Mouse (Mus musculus) liver, postnatal 0 days (tissue): ENCODE measurements around the gene Tbc1d16. TPM values are rescaled to one million over a fixed set of nuclear protein-coding genes. Genes with fewer than 3 reads are reported as not detected.

Experiments used
- ATAC-seq: fragments of 200-750 bp; cut with Nextera tagmentation; 2 replicates; pipeline ENCODE4 v1.8.0; 2017; ENCODE audit warnings: mild to moderate bottlenecking, moderate library complexity
- DNase-seq: peaks from one replicate; pipeline ENCODE4 v3.0.0-alpha.2; 2016
- H3K27ac ChIP-seq: fragments of 300-500 bp; sonication (generic); 2 replicates; pipeline ENCODE4 v1.5.1; 2014; ENCODE audit warnings: antibody characterized with exemption, moderate library complexity, mild to moderate bottlenecking, low read depth
- H3K27me3 ChIP-seq: fragments of 300-500 bp; sonication (generic); 2 replicates; pipeline ENCODE4 v1.6.1; 2014; ENCODE audit warnings: low read length, control low read depth, mixed read lengths; ENCODE audit not compliant: insufficient read depth
- H3K36me3 ChIP-seq: fragments of 300-500 bp; sonication (generic); replicated peaks from 2 replicates; pipeline ENCODE4 v1.6.1; 2014; ENCODE audit warnings: mild to moderate bottlenecking, control low read depth, low read length, moderate library complexity, mixed read lengths; ENCODE audit not compliant: insufficient read depth
- H3K4me1 ChIP-seq: fragments of 300-500 bp; sonication (generic); 2 replicates; pipeline ENCODE4 v1.6.1; 2014; ENCODE audit warnings: antibody characterized with exemption, mild to moderate bottlenecking, control low read depth; ENCODE audit not compliant: insufficient read depth
- H3K4me2 ChIP-seq: fragments of 300-500 bp; sonication (generic); 2 replicates; pipeline ENCODE4 v1.6.1; 2014; ENCODE audit warnings: low read depth, mild to moderate bottlenecking, low read length, moderate library complexity, mixed read lengths
- H3K4me3 ChIP-seq: fragments of 300-500 bp; sonication (generic); 2 replicates; pipeline ENCODE4 v1.5.1; 2014; ENCODE audit warnings: low read depth, low read length
- H3K9ac ChIP-seq: fragments of 300-500 bp; sonication (generic); replicated peaks from 2 replicates; pipeline ENCODE4 v1.6.1; 2014; ENCODE audit warnings: mild to moderate bottlenecking, moderate library complexity
- H3K9me3 ChIP-seq: fragments of 300-500 bp; sonication (generic); 2 replicates; pipeline ENCODE4 v1.6.1; 2016; ENCODE audit warnings: mild to moderate bottlenecking, control low read depth, low read length, mixed read lengths
- CTCF ChIP-seq: sonication (generic); IDR thresholded peaks from 2 replicates; pipeline ENCODE4 v1.5.1; 2016; ENCODE audit warnings: antibody characterized with exemption, low read depth
- EP300 ChIP-seq: IDR thresholded peaks from 2 replicates; pipeline ENCODE4 v1.6.1; 2016; ENCODE audit warnings: antibody characterized with exemption, low read depth, mild to moderate bottlenecking
- WGBS: fragments of 180-500 bp; shearing (Covaris S2); extraction: QIAGEN DNeasy Blood & Tissue Kit; methylation state at CpG from one replicate; pipeline ENCODE4 v1.1.7; 2014; ENCODE audit not compliant: insufficient replicate concordance; 5-methylcytosine and 5-hydroxymethylcytosine counted together
- polyA plus RNA-seq: library from polyadenylated mRNA; unstranded; fragments of >200 nt; fragmentation: Nextera tagmentation; extraction: Ambion mirVana; gene quantifications from 2 replicates; pipeline ENCODE4 v1.2.1, GENCODE M21; 2015

The Tbc1d16 gene
- polyA plus RNA-seq, 1 experiment from 2014 or later, result 1.5 TPM

- TF ChIP-seq EP300 (no peak), CTCF (no peak)
- Histone ChIP-seq H3K9me3 (no peaks in the 10 kb centered on the region), H3K4me2 (no peak overlapping the region), H3K4me3 (no peak overlapping the region), H3K4me1 (peaks cover 28% of the 10 kb centered on the region), H3K36me3 (no peaks in the 10 kb centered on the region), H3K27me3 (no peaks in the 10 kb centered on the region), H3K27ac (no peak overlapping the region), H3K9ac (no peak overlapping the region)
- WGBS, result 66% methylated on average over 6 of the region's 6 CpGs
- DNase-seq (no peak), ATAC-seq (no peak)
These were observed 10.4 kb downstream of the Tbc1d16 start for GRCm38 (mm10) chr11:119217861-119218260.

- Histone ChIP-seq H3K9ac (peak overlapping the region; percentile 27; the same call in 1 of the 2 replicates), H3K4me1 (peaks cover 28% of the 10 kb centered on the region), H3K4me3 (no peak overlapping the region), H3K27me3 (no peaks in the 10 kb centered on the region), H3K9me3 (no peaks in the 10 kb centered on the region), H3K27ac (peak overlapping the region; percentile 87), H3K36me3 (no peaks in the 10 kb centered on the region), H3K4me2 (peak overlapping the region; percentile 64)
- TF ChIP-seq CTCF (no peak), EP300 (no peak)
- DNase-seq (peak; percentile 52), ATAC-seq (peak; percentile 18)
- 43% methylated on average over 9 of the region's 9 CpGs for WGBS
These were observed 12.3 kb downstream of the Tbc1d16 start for GRCm38 (mm10) chr11:119215905-119216507.

GRCm38 (mm10) chr11:119215038-119215904 lies 13.0 kb downstream of the Tbc1d16 start:
- no peak; the same call in 1 of the 2 replicates for TF ChIP-seq EP300
- peak; percentile 29 for TF ChIP-seq CTCF
- no peaks in the 10 kb centered on the region for H3K36me3 ChIP-seq
- ATAC-seq (peak; percentile 89), DNase-seq (peak; percentile 76)
- peak overlapping the region; percentile 87 for H3K27ac ChIP-seq
- H3K9ac ChIP-seq, result peak overlapping the region; percentile 61
- WGBS, result 7% methylated on average over 18 of the region's 18 CpGs
- H3K4me1 ChIP-seq, result peaks cover 28% of the 10 kb centered on the region
- H3K9me3 ChIP-seq, result no peaks in the 10 kb centered on the region
- H3K4me3 ChIP-seq, result peak overlapping the region; percentile 15; the same call in 1 of the 2 replicates
- peak overlapping the region; percentile 64 for H3K4me2 ChIP-seq
- no peaks in the 10 kb centered on the region for H3K27me3 ChIP-seq

GRCm38 (mm10) chr11:119213166-119213885 lies 15.0 kb downstream of the Tbc1d16 start:
- peak overlapping the region; percentile 18; the same call in 1 of the 2 replicates for H3K4me2 ChIP-seq
- 59% methylated on average over 19 of the region's 19 CpGs for WGBS
- H3K4me3 ChIP-seq, result no peak overlapping the region
- TF ChIP-seq EP300, result no peak
- H3K27me3 ChIP-seq, result no peaks in the 10 kb centered on the region
- ATAC-seq (peak; percentile 24; the same call in 1 of the 2 replicates), DNase-seq (peak; percentile 58)
- no peak overlapping the region for H3K9ac ChIP-seq
- H3K9me3 ChIP-seq, result no peaks in the 10 kb centered on the region
- peak overlapping the region; percentile 78 for H3K27ac ChIP-seq
- H3K4me1 ChIP-seq, result peaks cover 25% of the 10 kb centered on the region
- H3K36me3 ChIP-seq, result 0 out of 2 replicates have a peak, but pooled peaks cover 2% of the 10 kb centered on the region

GRCm38 (mm10) chr11:119211604-119212309 lies 16.5 kb downstream of the Tbc1d16 start:
- H3K36me3 ChIP-seq, result peaks cover 2% of the 10 kb centered on the region; the same call in 1 of the 2 replicates
- no peak overlapping the region for H3K27ac ChIP-seq
- DNase-seq (no peak), ATAC-seq (no peak)
- H3K4me1 ChIP-seq, result peaks cover 25% of the 10 kb centered on the region
- H3K9me3 ChIP-seq, result no peaks in the 10 kb centered on the region
- no peak for TF ChIP-seq EP300
- no peak for TF ChIP-seq CTCF
- WGBS, result 83% methylated on average over 21 of the region's 21 CpGs
- no peak overlapping the region for H3K4me3 ChIP-seq
- no peaks in the 10 kb centered on the region for H3K27me3 ChIP-seq
- H3K9ac ChIP-seq, result no peak overlapping the region
- H3K4me2 ChIP-seq, result no peak overlapping the region
